Mouse (Mus musculus): ENCODE measurements around the gene Rspry1. TPM values are rescaled to one million over a fixed set of nuclear protein-coding genes. Genes with fewer than 3 reads are reported as not detected.

Rspry1 gene
- 25.9 TPM for polyA plus RNA-seq (2021)

- no peak for TF ChIP-seq CTCF (IDR thresholded peaks at IDR 0.05)
- ChIA-PET POLR2A (interaction anchor here (1.0 to 1.1 kb wide), 2 partner anchors 11 to 97 kb away, joined by 3 to 4 read pairs; no protein-coding TSS in a partner anchor), CTCF (interaction anchor here (1.5 to 3.2 kb wide), 7 partner anchors 9 to 109 kb away, joined by 3 to 16 read pairs (median 6); partner anchors contain the start of gene Cpne2)
- DNase-seq (ENCODE audit: low read depth, low spot score) (peak; percentile 97), ATAC-seq (peak; percentile 98)
- in situ Hi-C loops (cut with MboI; ENCODE audit: low pct_unique_long_range_greater_than_20kb) = loop anchor here (10.0 kb wide), 1 partner anchor 203 kb away; no protein-coding TSS in a partner anchor
- H3K27me3 ChIP-seq = no peaks in the 10 kb centered on the region
Measured at GRCm38 (mm10) chr8:94601607-94602385, at the start of gene Rspry1, which contains the start of gene Fam192a. TSS of gene Rspry1 (plus strand) at chr8:94601937. TSS of gene Fam192a (minus strand) at chr8:94601997.

GRCm38 (mm10) chr8:94552696-94553095, 49.0 kb upstream of the Rspry1 start:
- no peak for TF ChIP-seq CTCF (IDR thresholded peaks at IDR 0.05)
- in situ Hi-C loops (cut with MboI; ENCODE audit: low pct_unique_long_range_greater_than_20kb) = no loop called here
- POLR2A ChIA-PET = no interaction called here
- H3K27me3 ChIP-seq = no peaks in the 10 kb centered on the region
- DNase-seq (ENCODE audit: low read depth, low spot score) (no peak), ATAC-seq (no peak)
- CTCF ChIA-PET = no interaction called here

- POLR2A ChIA-PET = interaction anchor here (0.6 kb wide), 1 partner anchor 24 kb away, joined by 3 read pairs; no protein-coding TSS in a partner anchor
- CTCF ChIA-PET = interaction anchor here (1.7 kb wide), 1 partner anchor 146 kb away, joined by 4 read pairs; no protein-coding TSS in a partner anchor
- DNase-seq (ENCODE audit: low read depth, low spot score) (no peak), ATAC-seq (peak; percentile 33)
- in situ Hi-C loops (cut with MboI; ENCODE audit: low pct_unique_long_range_greater_than_20kb) = no loop called here
- TF ChIP-seq CTCF (IDR thresholded peaks at IDR 0.05) = no peak
- no peaks in the 10 kb centered on the region for H3K27me3 ChIP-seq
Measured at GRCm38 (mm10) chr8:94557281-94557680, 44.5 kb upstream of the Rspry1 start.

GRCm38 (mm10) chr8:94561256-94561655, 40.5 kb upstream of the Rspry1 start:
- CTCF ChIA-PET = interaction anchor here (1.2 kb wide), 1 partner anchor 28 kb away, joined by 3 read pairs; no protein-coding TSS in a partner anchor
- no peak for ATAC-seq
- in situ Hi-C loops (cut with MboI; ENCODE audit: low pct_unique_long_range_greater_than_20kb) = no loop called here

GRCm38 (mm10) chr8:94564421-94564820, 37.3 kb upstream of the Rspry1 start:
- ChIA-PET POLR2A (no interaction called here), CTCF (no interaction called here)
- DNase-seq (ENCODE audit: low read depth, low spot score) (peak; percentile 19), ATAC-seq (no peak)
- in situ Hi-C loops (cut with MboI; ENCODE audit: low pct_unique_long_range_greater_than_20kb) = no loop called here
- TF ChIP-seq CTCF (IDR thresholded peaks at IDR 0.05) = no peak
- no peaks in the 10 kb centered on the region for H3K27me3 ChIP-seq

More at GRCm38 (mm10) chr8:94561256-94561655, 40.5 kb upstream of the Rspry1 start:
- DNase-seq (ENCODE audit: low read depth, low spot score) = no peak
- no peaks in the 10 kb centered on the region for H3K27me3 ChIP-seq
- no peak for TF ChIP-seq CTCF (IDR thresholded peaks at IDR 0.05)
- POLR2A ChIA-PET = no interaction called here

- no peak for ATAC-seq
- no peak for DNase-seq (ENCODE audit: low read depth, low spot score)
- in situ Hi-C loops (cut with MboI; ENCODE audit: low pct_unique_long_range_greater_than_20kb) = no loop called here
- no peak for TF ChIP-seq CTCF (IDR thresholded peaks at IDR 0.05)
- ChIA-PET POLR2A (interaction anchor here (1.0 kb wide), 1 partner anchor 26 kb away, joined by 3 read pairs; no protein-coding TSS in a partner anchor), CTCF (interaction anchor here (0.8 to 1.4 kb wide), 2 partner anchors 17 to 74 kb away, joined by 3 to 5 read pairs; no protein-coding TSS in a partner anchor)
- H3K27me3 ChIP-seq = no peaks in the 10 kb centered on the region
Measured at GRCm38 (mm10) chr8:94566033-94566432, 35.7 kb upstream of the Rspry1 start.

- H3K27me3 ChIP-seq = no peaks in the 10 kb centered on the region
- ATAC-seq (no peak), DNase-seq (ENCODE audit: low read depth, low spot score) (no peak)
- in situ Hi-C loops (cut with MboI; ENCODE audit: low pct_unique_long_range_greater_than_20kb) = no loop called here
- ChIA-PET CTCF (interaction anchor here (0.8 to 1.4 kb wide), 3 partner anchors 17 to 74 kb away, joined by 3 to 5 read pairs (median 3); no protein-coding TSS in a partner anchor), POLR2A (interaction anchor here (1.0 kb wide), 1 partner anchor 27 kb away, joined by 3 read pairs; no protein-coding TSS in a partner anchor)
- TF ChIP-seq CTCF (IDR thresholded peaks at IDR 0.05) = no peak
Measured at GRCm38 (mm10) chr8:94566446-94567158, 35.1 kb upstream of the Rspry1 start.

GRCm38 (mm10) chr8:94567159-94567849, 34.4 kb upstream of the Rspry1 start:
- TF ChIP-seq CTCF (IDR thresholded peaks at IDR 0.05) = no peak
- no peaks in the 10 kb centered on the region for H3K27me3 ChIP-seq
- POLR2A ChIA-PET = no interaction called here
- CTCF ChIA-PET = interaction anchor here (1.4 kb wide), 2 partner anchors 41 to 75 kb away, joined by 3 to 5 read pairs; no protein-coding TSS in a partner anchor
- ATAC-seq (no peak), DNase-seq (ENCODE audit: low read depth, low spot score) (no peak)
- in situ Hi-C loops (cut with MboI; ENCODE audit: low pct_unique_long_range_greater_than_20kb) = no loop called here

- no peaks in the 10 kb centered on the region for H3K27me3 ChIP-seq
- ChIA-PET POLR2A (no interaction called here), CTCF (interaction anchor here (1.1 to 1.4 kb wide), 2 partner anchors 42 to 363 kb away, joined by 3 read pairs; no protein-coding TSS in a partner anchor)
- in situ Hi-C loops (cut with MboI; ENCODE audit: low pct_unique_long_range_greater_than_20kb) = no loop called here
- DNase-seq (ENCODE audit: low read depth, low spot score) = no peak
- ATAC-seq = no peak
- TF ChIP-seq CTCF (IDR thresholded peaks at IDR 0.05) = no peak
Measured at GRCm38 (mm10) chr8:94568098-94568497, 33.6 kb upstream of the Rspry1 start.

- ChIA-PET CTCF (no interaction called here), POLR2A (no interaction called here)
- ATAC-seq (no peak), DNase-seq (ENCODE audit: low read depth, low spot score) (no peak)
- TF ChIP-seq CTCF (IDR thresholded peaks at IDR 0.05) = no peak
- no peaks in the 10 kb centered on the region for H3K27me3 ChIP-seq
- in situ Hi-C loops (cut with MboI; ENCODE audit: low pct_unique_long_range_greater_than_20kb) = no loop called here
Measured at GRCm38 (mm10) chr8:94569419-94569818, 32.3 kb upstream of the Rspry1 start.

Measured in Patski (cell line).